Mouse (Mus musculus) hindbrain, embryonic 13.5 days (tissue): ENCODE data around the gene Zxdc. TPM values are rescaled to one million over a fixed set of nuclear protein-coding genes. Genes with fewer than 3 reads are reported as not detected.

ENCODE experiments used
- ATAC-seq: fragments of 200-750 bp; cut with Nextera tagmentation; 2 replicates; pipeline ENCODE4 v1.8.0; 2017; ENCODE audit warnings: moderate TSS enrichment; ENCODE audit not compliant: low FRiP score
- H3K27ac ChIP-seq: fragments of 300-500 bp; sonication (generic); 2 replicates; pipeline ENCODE4 v1.5.1; 2015; ENCODE audit warnings: inconsistent platforms, mild to moderate bottlenecking, moderate library complexity
- H3K27me3 ChIP-seq: fragments of 300-500 bp; sonication (generic); 2 replicates; pipeline ENCODE4 v1.6.1; 2015; ENCODE audit warnings: mild to moderate bottlenecking, inconsistent platforms
- H3K36me3 ChIP-seq: fragments of 300-500 bp; sonication (generic); 2 replicates; pipeline ENCODE4 v1.6.1; 2015; ENCODE audit warnings: mild to moderate bottlenecking, inconsistent platforms
- H3K4me1 ChIP-seq: fragments of 300-500 bp; sonication (generic); replicated peaks from 2 replicates; pipeline ENCODE4 v1.6.1; 2015; ENCODE audit warnings: inconsistent platforms
- H3K4me2 ChIP-seq: fragments of 300-500 bp; sonication (generic); 2 replicates; pipeline ENCODE4 v1.6.1; 2015; ENCODE audit warnings: inconsistent platforms, mild to moderate bottlenecking, moderate library complexity
- H3K4me3 ChIP-seq: fragments of 300-500 bp; sonication (generic); 2 replicates; pipeline ENCODE4 v1.5.1; 2015; ENCODE audit warnings: mild to moderate bottlenecking, inconsistent platforms
- H3K9ac ChIP-seq: fragments of 300-500 bp; sonication (generic); 2 replicates; pipeline ENCODE4 v1.6.1; 2015; ENCODE audit warnings: mild to moderate bottlenecking, inconsistent platforms
- H3K9me3 ChIP-seq: fragments of 300-500 bp; sonication (generic); 2 replicates; pipeline ENCODE4 v1.6.1; 2016; ENCODE audit warnings: inconsistent platforms
- WGBS: fragments of 180-500 bp; shearing (Covaris S2); methylation state at CpG from one replicate; pipeline ENCODE4 v1.1.7; 2015; 5-methylcytosine and 5-hydroxymethylcytosine counted together
- polyA plus RNA-seq: library from polyadenylated mRNA; unstranded; fragments of >200 nt; fragmentation: Nextera tagmentation; extraction: Ambion mirVana; gene quantifications from 2 replicates; pipeline ENCODE4 v1.2.1, GENCODE M21; 2015

The Zxdc gene
- polyA plus RNA-seq, 1 experiment from 2014 or later, result 10.5 TPM

DNA sequence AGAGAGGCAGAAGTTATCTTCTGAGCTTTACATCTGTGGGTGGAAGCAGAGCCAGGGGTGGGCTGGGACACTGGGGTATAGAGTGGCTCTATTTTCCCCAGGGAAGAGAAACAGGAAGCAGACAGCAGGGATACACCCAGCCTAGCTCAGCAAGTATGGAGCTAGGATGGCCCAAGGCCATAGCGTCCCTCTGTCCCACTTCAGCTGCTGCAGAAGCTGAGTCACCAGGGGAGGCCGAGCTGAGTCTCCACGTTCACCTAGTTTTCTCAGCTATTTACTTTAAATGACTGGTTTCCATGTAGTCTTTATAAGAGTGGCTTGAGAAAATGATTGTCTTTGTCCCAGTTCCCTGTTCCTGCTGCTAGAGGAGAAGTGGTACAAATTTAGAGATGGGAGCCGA, 20.8 kb upstream of the Zxdc start:
- H3K27me3 ChIP-seq, result no peaks in the 10 kb centered on the region

GRCm38 (mm10) chr6:90350011-90350410, 19.3 kb upstream of the Zxdc start:
- Histone ChIP-seq H3K36me3 (no peaks in the 10 kb centered on the region), H3K27me3 (no peaks in the 10 kb centered on the region), H3K9ac (no peak overlapping the region), H3K27ac (no peak overlapping the region), H3K4me2 (no peak overlapping the region), H3K4me1 (no peaks in the 10 kb centered on the region), H3K4me3 (no peak overlapping the region), H3K9me3 (no peaks in the 10 kb centered on the region)
- no peak for ATAC-seq
- WGBS, result 73% methylated on average over 2 of the region's 2 CpGs

More for the DNA sequence above, 20.8 kb upstream of the Zxdc start:
- no peak overlapping the region for H3K4me3 ChIP-seq
- no peak overlapping the region for H3K27ac ChIP-seq
- 85% methylated on average over 4 of the region's 4 CpGs for WGBS
- H3K4me1 ChIP-seq, result no peaks in the 10 kb centered on the region
- no peaks in the 10 kb centered on the region for H3K36me3 ChIP-seq
- H3K4me2 ChIP-seq, result no peak overlapping the region
- no peak overlapping the region for H3K9ac ChIP-seq
- no peaks in the 10 kb centered on the region for H3K9me3 ChIP-seq
- no peak for ATAC-seq

DNA sequence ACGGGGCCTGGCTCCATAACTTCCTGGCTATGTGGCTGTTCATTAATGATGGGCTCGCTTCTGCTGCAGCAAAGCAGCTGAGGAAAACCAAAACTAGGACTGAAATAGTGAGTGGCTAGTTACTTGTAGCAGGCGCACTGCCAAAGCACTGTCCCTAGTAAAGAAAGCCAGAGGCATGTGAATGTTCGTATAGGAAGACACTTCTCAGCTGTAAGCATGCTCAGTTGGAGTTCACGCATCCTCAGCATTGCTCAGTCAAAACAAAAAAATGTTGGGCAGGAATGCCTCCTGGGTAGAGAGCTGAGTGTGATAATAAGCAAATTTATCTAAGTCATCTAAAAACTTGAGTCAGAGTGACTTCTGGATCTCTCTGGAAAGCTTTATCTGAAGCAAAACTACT, 11.2 kb upstream of the Zxdc start:
- no peaks in the 10 kb centered on the region; the same call in 1 of the 2 replicates for H3K4me1 ChIP-seq
- H3K9ac ChIP-seq, result no peak overlapping the region
- 78% methylated on average over 5 of the region's 5 CpGs for WGBS
- H3K4me2 ChIP-seq, result no peak overlapping the region
- no peak overlapping the region for H3K4me3 ChIP-seq
- no peaks in the 10 kb centered on the region for H3K9me3 ChIP-seq
- no peaks in the 10 kb centered on the region for H3K36me3 ChIP-seq
- ATAC-seq, result no peak
- no peak overlapping the region for H3K27ac ChIP-seq
- H3K27me3 ChIP-seq, result no peaks in the 10 kb centered on the region

GRCm38 (mm10) chr6:90359445-90359844, 9.8 kb upstream of the Zxdc start:
- Histone ChIP-seq H3K27ac (no peak overlapping the region), H3K9ac (no peak overlapping the region), H3K4me3 (no peak overlapping the region), H3K36me3 (no peaks in the 10 kb centered on the region), H3K27me3 (no peaks in the 10 kb centered on the region), H3K9me3 (no peaks in the 10 kb centered on the region), H3K4me2 (no peak overlapping the region), H3K4me1 (no peaks in the 10 kb centered on the region; the same call in 1 of the 2 replicates)
- no peak for ATAC-seq
- 61% methylated on average over 2 of the region's 2 CpGs for WGBS

DNA sequence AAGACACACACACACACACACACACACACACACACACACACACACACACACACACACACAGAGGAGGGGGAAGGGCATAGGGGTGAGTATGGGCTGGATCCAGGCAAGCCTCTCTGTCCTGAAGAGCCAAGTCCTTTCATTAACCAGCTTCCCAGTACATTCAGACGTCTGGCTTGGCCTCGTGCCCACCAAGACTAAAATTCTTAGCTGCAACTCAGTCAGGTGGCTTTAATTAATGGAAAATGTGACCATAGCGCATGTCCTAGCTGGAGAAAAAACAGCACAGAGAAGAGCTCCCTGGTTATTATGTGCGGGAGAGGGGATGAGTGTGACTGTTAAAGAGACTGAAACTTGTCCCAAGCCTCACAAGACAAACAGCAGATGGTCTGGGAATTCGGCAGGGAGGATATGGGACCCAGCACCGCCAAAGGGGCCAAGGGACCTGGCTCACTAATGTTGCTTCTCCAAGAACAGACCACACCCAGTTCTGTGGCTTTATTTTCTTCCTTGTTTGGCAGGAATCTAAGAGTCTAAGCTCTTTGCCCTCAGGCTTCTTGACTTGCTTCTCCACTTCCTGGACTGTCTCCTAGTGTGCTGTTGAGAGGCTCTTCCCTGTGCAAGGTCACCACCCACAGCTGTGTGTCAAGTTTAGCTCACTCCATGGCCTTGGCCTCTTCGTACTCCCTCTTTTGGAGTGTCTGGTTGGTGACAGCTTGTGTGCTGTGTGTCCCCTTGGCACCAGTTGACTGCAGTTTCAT, 9.1 kb upstream of the Zxdc start:
- H3K9ac ChIP-seq, result no peak overlapping the region
- H3K4me2 ChIP-seq, result no peak overlapping the region
- H3K27me3 ChIP-seq, result no peaks in the 10 kb centered on the region
- no peak for ATAC-seq
- 61% methylated on average over 7 of the region's 7 CpGs for WGBS
- H3K36me3 ChIP-seq, result no peaks in the 10 kb centered on the region
- no peak overlapping the region for H3K4me3 ChIP-seq
- H3K9me3 ChIP-seq, result no peaks in the 10 kb centered on the region
- no peaks in the 10 kb centered on the region; the same call in 1 of the 2 replicates for H3K4me1 ChIP-seq
- H3K27ac ChIP-seq, result no peak overlapping the region

DNA sequence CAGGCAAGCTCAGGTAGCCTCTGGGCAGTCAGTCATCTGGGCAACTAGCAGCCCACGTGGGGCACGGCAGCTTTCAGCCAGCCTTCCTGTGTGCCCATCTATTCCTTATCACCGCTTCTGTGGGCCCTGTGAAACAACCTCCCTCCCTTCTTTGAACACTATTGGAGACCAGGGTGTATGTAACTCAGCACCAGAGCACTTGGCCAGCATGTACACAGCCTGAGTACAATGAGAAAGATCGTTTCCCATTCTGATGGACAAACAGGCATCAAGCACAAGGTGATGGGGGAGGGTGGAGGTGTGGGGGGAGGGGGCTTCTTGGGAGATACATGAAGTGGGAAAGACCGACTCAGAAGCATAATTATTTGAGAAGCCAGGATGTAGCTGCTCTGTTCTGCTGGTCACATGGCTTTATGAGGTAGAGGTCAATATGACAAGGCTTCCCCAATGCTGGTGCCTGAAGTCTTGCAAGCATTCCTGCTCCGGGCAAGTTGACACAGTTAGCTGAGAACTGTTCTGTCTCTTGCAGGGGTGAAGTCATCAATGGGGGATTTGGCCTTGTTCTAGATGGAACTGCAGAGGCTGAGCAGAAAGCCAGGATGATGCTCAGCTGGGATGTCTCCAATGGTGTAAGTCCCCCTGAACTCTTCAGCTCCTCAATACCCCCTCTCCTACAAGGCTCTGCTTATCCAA, 8.2 kb upstream of the Zxdc start:
- no peak for ATAC-seq
- Histone ChIP-seq H3K9me3 (no peaks in the 10 kb centered on the region), H3K27ac (no peak overlapping the region), H3K36me3 (no peaks in the 10 kb centered on the region), H3K9ac (no peak overlapping the region), H3K4me2 (no peak overlapping the region), H3K27me3 (no peaks in the 10 kb centered on the region), H3K4me1 (no peaks in the 10 kb centered on the region; the same call in 1 of the 2 replicates), H3K4me3 (no peak overlapping the region)
- WGBS, result 89% methylated on average over 6 of the region's 6 CpGs

- Histone ChIP-seq H3K4me3 (no peak overlapping the region), H3K27me3 (no peaks in the 10 kb centered on the region), H3K4me1 (no peaks in the 10 kb centered on the region; the same call in 1 of the 2 replicates), H3K9ac (no peak overlapping the region), H3K9me3 (no peaks in the 10 kb centered on the region), H3K27ac (no peak overlapping the region), H3K36me3 (no peaks in the 10 kb centered on the region), H3K4me2 (no peak overlapping the region)
- no peak for ATAC-seq
- 85% methylated on average over 5 of the region's 5 CpGs for WGBS
Measured at GRCm38 (mm10) chr6:90363301-90363700, 6.0 kb upstream of the Zxdc start.

DNA sequence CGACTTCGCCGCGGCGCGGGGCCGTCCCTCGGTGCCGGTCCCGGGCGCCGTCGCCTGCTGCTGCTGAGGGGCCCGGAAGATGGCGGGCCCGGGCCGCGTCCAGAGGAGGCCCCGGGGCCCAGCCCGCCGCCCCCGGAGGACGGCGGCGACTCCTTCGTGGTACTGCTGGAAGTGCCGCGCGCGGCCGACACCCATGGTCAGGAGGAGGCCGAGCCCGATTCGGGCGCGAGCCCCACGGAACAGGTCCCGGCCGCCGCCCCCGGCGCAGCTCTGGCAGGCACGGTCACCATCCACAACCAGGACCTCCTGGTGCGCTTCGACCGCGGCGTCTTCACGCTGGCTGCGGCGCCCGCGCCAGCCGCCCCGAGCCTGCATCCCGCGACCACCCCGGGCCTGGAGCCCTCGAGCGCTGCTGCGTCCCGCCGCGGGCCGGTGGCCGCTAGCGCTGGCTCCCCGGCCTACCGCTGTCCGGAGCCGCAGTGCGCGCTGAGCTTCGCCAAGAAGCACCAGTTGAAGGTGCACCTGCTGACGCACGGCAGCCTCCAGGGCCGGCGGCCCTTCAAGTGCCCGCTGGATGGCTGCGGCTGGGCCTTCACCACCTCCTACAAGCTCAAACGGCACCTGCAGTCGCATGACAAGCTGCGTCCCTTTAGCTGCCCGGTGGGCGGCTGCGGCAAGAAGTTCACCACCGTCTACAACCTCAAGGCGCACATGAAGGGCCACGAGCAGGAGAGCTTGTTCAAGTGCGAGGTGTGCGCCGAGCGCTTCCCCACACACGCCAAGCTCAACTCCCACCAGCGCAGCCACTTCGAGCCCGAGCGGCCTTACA, 647 bp downstream of the Zxdc start:
- peak overlapping the region; percentile 90 for H3K27ac ChIP-seq
- H3K4me1 ChIP-seq, result peaks cover 30% of the 10 kb centered on the region
- WGBS, result under 1% methylated on average over 89 of the region's 98 CpGs

GRCm38 (mm10) chr6:90374647-90375046, 5.4 kb downstream of the Zxdc start:
- H3K4me3 ChIP-seq, result no peak overlapping the region
- WGBS, result 96% methylated on average over 4 of the region's 4 CpGs
- H3K27me3 ChIP-seq, result no peaks in the 10 kb centered on the region
- peaks cover 27% of the 10 kb centered on the region for H3K4me1 ChIP-seq
- no peak overlapping the region for H3K9ac ChIP-seq
- no peaks in the 10 kb centered on the region for H3K9me3 ChIP-seq
- H3K4me2 ChIP-seq, result no peak overlapping the region
- H3K36me3 ChIP-seq, result peaks cover 64% of the 10 kb centered on the region
- ATAC-seq, result no peak
- H3K27ac ChIP-seq, result no peak overlapping the region

More for the DNA sequence above, 647 bp downstream of the Zxdc start:
- peak overlapping the region; percentile 84 for H3K4me3 ChIP-seq
- no peaks in the 10 kb centered on the region for H3K27me3 ChIP-seq
- peak; percentile 85 for ATAC-seq
- H3K9ac ChIP-seq, result peak overlapping the region; percentile 95
- H3K9me3 ChIP-seq, result no peaks in the 10 kb centered on the region
- H3K36me3 ChIP-seq, result peaks cover 20% of the 10 kb centered on the region
- peak overlapping the region; percentile 98 for H3K4me2 ChIP-seq

DNA sequence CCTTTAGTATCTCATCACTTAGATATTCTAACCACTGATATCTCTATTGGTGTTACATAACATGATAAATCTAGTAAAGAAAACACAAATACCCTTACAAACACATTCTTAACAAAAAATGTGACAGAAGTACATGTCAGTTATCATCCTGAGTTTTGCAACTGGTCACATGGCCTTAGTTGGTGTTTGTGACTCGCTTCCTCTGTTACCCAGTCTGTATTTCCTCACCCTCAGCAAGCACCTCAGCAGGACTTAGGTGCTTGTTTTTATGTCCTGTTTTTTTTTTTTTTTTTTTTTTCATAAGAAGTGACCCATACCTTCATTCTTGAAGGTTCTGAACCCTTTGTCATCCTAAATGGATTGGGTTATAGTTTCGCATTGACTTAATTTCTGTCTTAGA, 8.4 kb downstream of the Zxdc start:
- H3K9ac ChIP-seq, result no peak overlapping the region
- WGBS, result 94% methylated on average over 2 of the region's 2 CpGs

GRCm38 (mm10) chr6:90381465-90381864, 12.2 kb downstream of the Zxdc start:
- no peaks in the 10 kb centered on the region for H3K27me3 ChIP-seq
- no peak overlapping the region for H3K4me3 ChIP-seq
- ATAC-seq, result no peak
- no peak overlapping the region for H3K27ac ChIP-seq
- no peaks in the 10 kb centered on the region for H3K4me1 ChIP-seq
- no peak overlapping the region for H3K9ac ChIP-seq
- H3K4me2 ChIP-seq, result no peak overlapping the region
- peaks cover 95% of the 10 kb centered on the region for H3K36me3 ChIP-seq
- H3K9me3 ChIP-seq, result no peaks in the 10 kb centered on the region
- 91% methylated on average over 2 of the region's 2 CpGs for WGBS

More for the DNA sequence above, 8.4 kb downstream of the Zxdc start:
- H3K4me2 ChIP-seq, result no peak overlapping the region
- ATAC-seq, result no peak
- peaks cover 6% of the 10 kb centered on the region for H3K4me1 ChIP-seq
- H3K36me3 ChIP-seq, result peaks cover 95% of the 10 kb centered on the region
- no peak overlapping the region for H3K27ac ChIP-seq
- no peaks in the 10 kb centered on the region for H3K27me3 ChIP-seq
- H3K4me3 ChIP-seq, result no peak overlapping the region
- no peaks in the 10 kb centered on the region for H3K9me3 ChIP-seq

DNA sequence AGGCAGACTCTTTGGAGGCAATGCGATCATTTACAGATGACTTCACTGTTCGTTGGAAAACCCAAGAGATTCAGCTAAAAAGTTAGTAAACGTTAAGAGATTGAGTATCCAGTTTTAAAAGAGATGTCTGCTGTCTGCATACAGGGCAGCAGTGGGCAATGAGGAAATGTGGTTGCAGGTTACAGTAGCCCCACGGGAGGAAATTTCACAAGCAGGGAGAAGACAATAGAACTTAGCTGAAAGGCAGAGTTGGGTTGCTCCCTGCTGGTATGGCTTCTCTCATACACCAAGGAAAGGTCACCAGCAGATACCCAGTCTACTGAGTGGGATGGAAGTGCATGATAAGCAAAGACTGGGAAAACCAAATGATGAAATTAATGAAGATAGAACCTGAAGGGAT, 21.3 kb downstream of the Zxdc start:
- Histone ChIP-seq H3K27me3 (no peaks in the 10 kb centered on the region), H3K4me1 (no peaks in the 10 kb centered on the region), H3K9me3 (no peaks in the 10 kb centered on the region), H3K4me3 (no peak overlapping the region), H3K36me3 (peaks cover 80% of the 10 kb centered on the region), H3K9ac (no peak overlapping the region), H3K27ac (no peak overlapping the region), H3K4me2 (no peak overlapping the region)
- 82% methylated on average over 4 of the region's 4 CpGs for WGBS
- no peak for ATAC-seq
